Mouse (Mus musculus) heart, embryonic 16.5 days (tissue): ENCODE measurements around the gene Arf3. TPM values are rescaled to one million over a fixed set of nuclear protein-coding genes. Genes with fewer than 3 reads are reported as not detected.
"Not testable (repeated sequence)": the region's sequence is repeated elsewhere in the genome, so short reads cannot be mapped to it uniquely, and the experiment has no call there.

Experiments used
- ATAC-seq: fragments of 200-750 bp; cut with Nextera tagmentation; replicated peaks from 2 replicates; pipeline ENCODE4 v1.8.0; 2017; ENCODE audit warnings: moderate number of reproducible peaks; ENCODE audit not compliant: insufficient read depth, low FRiP score; ENCODE audit errors: extremely low read depth
- H3K27ac ChIP-seq: fragments of 300-500 bp; sonication (generic); 2 replicates; pipeline ENCODE4 v1.5.1; 2014; ENCODE audit warnings: mild to moderate bottlenecking, low read length, control low read depth, moderate library complexity
- H3K27me3 ChIP-seq: fragments of 300-500 bp; sonication (generic); 2 replicates; pipeline ENCODE4 v1.6.1; 2014; ENCODE audit warnings: low read length, mixed read lengths; ENCODE audit not compliant: control insufficient read depth, insufficient read depth
- H3K36me3 ChIP-seq: fragments of 300-500 bp; sonication (generic); 2 replicates; pipeline ENCODE4 v1.6.1; 2014; ENCODE audit not compliant: control insufficient read depth, insufficient read depth
- H3K4me1 ChIP-seq: fragments of 300-500 bp; sonication (generic); 2 replicates; pipeline ENCODE4 v1.6.1; 2014; ENCODE audit warnings: low read length, mixed read lengths; ENCODE audit not compliant: control insufficient read depth, insufficient read depth
- H3K4me2 ChIP-seq: fragments of 300-500 bp; sonication (generic); 2 replicates; pipeline ENCODE4 v1.6.1; 2014; ENCODE audit warnings: low read depth, mild to moderate bottlenecking, control low read depth, low read length
- H3K4me3 ChIP-seq: fragments of 300-500 bp; sonication (generic); 2 replicates; pipeline ENCODE4 v1.5.1; 2014; ENCODE audit warnings: mild to moderate bottlenecking, control low read depth, low read length
- H3K9ac ChIP-seq: fragments of 300-500 bp; sonication (generic); 2 replicates; pipeline ENCODE4 v1.6.1; 2014; ENCODE audit warnings: low read length, control low read depth
- H3K9me3 ChIP-seq: fragments of 300-500 bp; sonication (generic); replicated peaks from 2 replicates; pipeline ENCODE4 v1.6.1; 2016; ENCODE audit warnings: low read length; ENCODE audit not compliant: control insufficient read depth
- WGBS: fragments of 180-500 bp; shearing (Covaris S2); extraction: QIAGEN DNeasy Blood & Tissue Kit; methylation state at CpG from one replicate; pipeline ENCODE4 v1.1.7; 2014; 5-methylcytosine and 5-hydroxymethylcytosine counted together
- polyA plus RNA-seq: library from polyadenylated mRNA; unstranded; fragments of >200 nt; fragmentation: Nextera tagmentation; extraction: Ambion mirVana; gene quantifications from 2 replicates; pipeline ENCODE4 v1.2.1, GENCODE M21; 2015

Gene Arf3
- 35.8 and 36.4 TPM in 2 replicates for polyA plus RNA-seq

DNA sequence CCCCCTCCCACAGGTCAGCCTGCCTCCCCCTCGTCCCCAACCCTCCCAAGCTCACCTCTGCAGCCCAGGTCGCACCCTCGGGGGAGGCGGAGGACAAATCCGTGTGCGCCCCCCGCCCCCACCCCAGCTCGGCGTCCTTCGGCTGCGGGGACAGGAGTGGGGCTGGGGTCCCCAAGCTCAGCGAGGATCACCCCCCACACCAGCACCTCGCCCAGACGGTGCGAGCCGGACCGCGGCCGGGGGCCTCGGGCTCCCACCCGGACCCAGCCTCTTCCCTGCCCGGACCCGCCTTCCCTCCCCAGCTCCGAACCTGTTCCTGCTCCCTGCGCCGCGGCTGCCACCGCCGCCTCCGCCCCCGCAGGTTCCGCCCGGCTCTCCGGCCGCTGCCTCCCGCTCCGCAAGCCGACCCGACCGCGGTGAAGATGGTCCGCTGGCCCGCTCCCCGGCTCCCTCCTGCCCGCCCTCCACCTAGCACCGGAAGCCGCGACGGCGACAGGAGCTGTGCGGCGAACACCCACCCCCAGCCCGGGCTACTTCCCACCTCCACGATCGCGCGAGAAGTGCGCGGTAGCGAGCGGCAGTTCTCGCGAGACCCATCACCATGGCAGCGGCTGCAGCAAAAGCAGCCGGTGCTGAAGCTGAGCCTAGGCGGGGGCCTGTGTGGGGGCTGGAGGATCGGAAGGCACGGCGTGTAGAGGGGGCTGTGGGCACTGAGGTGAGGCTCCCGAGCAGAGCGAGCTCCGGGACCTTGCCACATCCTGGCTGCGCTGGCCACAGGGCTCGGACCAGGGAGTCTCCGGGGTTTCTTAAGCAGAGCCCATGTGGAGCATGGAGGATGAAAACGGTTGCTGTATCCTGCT is at the start of gene Arf3:
Gene Arf3, minus strand, starts transcription at position 545 of the 860 bp plus-strand sequence.
- peak within 1 kb of the TSS; percentile 86 for H3K9ac ChIP-seq
- peak within 1 kb of the TSS; percentile 84 for H3K4me2 ChIP-seq
- H3K4me3 ChIP-seq: peak within 1 kb of the TSS; percentile 99
- ATAC-seq: peak; percentile 94
- WGBS: under 1% methylated on average over 75 of the region's 76 CpGs
- H3K4me1 ChIP-seq: peaks cover 12% of the 10 kb centered on the region
- H3K9me3 ChIP-seq: no peaks in the 10 kb centered on the region
- H3K27ac ChIP-seq: peak within 1 kb of the TSS; percentile 85
- 0 out of 2 replicates have a peak, but pooled peaks cover 7% of the 10 kb centered on the region for H3K36me3 ChIP-seq
- peaks cover 9% of the 10 kb centered on the region for H3K27me3 ChIP-seq

DNA sequence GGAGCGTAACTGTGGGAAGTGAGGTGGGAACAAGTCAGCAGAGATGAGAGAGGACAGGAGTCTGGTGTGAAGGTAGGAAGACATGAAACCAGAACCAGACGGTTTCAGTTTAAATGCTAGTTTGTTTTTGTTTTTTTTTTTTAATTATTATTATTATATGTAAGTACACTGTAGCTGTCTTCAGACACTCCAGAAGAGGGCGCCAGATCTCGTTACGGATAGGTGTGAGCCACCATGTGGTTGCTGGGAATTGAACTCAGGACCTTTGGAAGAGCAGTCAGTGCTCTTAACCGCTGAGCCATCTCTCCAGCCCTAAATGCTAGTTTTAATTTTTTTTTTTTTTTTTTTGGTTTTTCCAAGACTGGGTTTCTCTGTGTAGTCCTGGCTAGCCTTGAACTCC is 47.2 kb upstream of the Arf3 start:
- 78% methylated on average over 6 of the region's 6 CpGs for WGBS
- peaks cover 40% of the 10 kb centered on the region for H3K27me3 ChIP-seq

DNA sequence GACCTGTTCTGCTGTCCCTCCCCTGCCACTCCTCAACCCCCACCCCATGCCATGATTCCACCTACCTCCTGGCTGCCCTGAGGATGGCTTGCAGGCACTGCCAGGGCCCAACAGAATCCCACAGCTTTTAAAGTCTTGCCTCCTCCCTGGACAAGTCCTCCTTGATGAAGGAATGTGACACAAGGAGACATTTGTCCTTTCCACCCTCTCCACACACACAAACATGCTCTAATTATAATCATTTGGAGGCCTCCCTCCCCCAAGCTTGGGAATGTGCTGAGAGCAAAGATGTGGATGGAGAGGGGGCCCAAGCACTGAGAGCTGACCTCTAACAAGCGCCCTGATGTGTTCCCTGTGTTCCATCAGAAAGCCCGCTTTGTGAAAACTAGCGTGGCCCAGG is 46.4 kb upstream of the Arf3 start, which contains the start of gene Ddn:
Gene Ddn, minus strand, starts transcription at position 101 of the 400 bp plus-strand sequence.
- no peaks in the 10 kb centered on the region for H3K9me3 ChIP-seq
- WGBS: 31% methylated on average over 3 of the region's 3 CpGs
- H3K4me3 ChIP-seq: peak within 1 kb of the TSS; percentile 46
- H3K36me3 ChIP-seq: peaks cover 19% of the 10 kb centered on the region
- peak within 1 kb of the TSS; percentile 68 for H3K4me2 ChIP-seq
- H3K4me1 ChIP-seq: peaks cover 36% of the 10 kb centered on the region
- H3K27me3 ChIP-seq: peaks cover 48% of the 10 kb centered on the region
- no peak within 1 kb of the TSS for H3K27ac ChIP-seq
- ATAC-seq: no peak
- H3K9ac ChIP-seq: no peak within 1 kb of the TSS

More for the DNA sequence above, 47.2 kb upstream of the Arf3 start:
- not testable (repeated sequence) for H3K9ac ChIP-seq, H3K4me2 ChIP-seq, H3K4me3 ChIP-seq, ATAC-seq, H3K9me3 ChIP-seq, H3K27ac ChIP-seq
- Histone ChIP-seq H3K36me3 (peaks cover 24% of the 10 kb centered on the region), H3K4me1 (peaks cover 36% of the 10 kb centered on the region)

DNA sequence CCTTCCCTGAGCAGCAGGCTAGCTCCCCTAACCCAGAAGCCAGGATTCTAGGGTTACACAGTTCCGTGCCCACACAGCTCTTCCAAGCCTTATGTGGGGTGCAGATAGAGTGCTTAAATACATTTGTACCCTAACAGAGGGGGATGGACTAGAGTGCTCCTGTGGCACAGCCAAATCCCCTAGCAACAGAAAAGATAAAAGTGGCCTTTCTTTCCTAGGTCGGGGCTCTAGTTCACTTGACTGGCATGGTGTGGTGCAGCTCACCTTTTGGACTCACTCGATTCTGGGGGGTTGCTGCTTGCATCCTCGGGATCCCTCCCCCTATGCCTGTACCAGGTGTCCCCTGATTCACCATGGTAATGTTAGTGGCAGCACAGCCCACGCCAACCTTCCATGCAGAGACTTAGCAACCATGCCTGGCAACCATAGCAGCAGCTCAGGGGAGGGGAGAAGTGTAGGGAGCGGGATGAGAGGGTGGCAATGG is 45.7 kb upstream of the Arf3 start:
- no peak overlapping the region for H3K9ac ChIP-seq

DNA sequence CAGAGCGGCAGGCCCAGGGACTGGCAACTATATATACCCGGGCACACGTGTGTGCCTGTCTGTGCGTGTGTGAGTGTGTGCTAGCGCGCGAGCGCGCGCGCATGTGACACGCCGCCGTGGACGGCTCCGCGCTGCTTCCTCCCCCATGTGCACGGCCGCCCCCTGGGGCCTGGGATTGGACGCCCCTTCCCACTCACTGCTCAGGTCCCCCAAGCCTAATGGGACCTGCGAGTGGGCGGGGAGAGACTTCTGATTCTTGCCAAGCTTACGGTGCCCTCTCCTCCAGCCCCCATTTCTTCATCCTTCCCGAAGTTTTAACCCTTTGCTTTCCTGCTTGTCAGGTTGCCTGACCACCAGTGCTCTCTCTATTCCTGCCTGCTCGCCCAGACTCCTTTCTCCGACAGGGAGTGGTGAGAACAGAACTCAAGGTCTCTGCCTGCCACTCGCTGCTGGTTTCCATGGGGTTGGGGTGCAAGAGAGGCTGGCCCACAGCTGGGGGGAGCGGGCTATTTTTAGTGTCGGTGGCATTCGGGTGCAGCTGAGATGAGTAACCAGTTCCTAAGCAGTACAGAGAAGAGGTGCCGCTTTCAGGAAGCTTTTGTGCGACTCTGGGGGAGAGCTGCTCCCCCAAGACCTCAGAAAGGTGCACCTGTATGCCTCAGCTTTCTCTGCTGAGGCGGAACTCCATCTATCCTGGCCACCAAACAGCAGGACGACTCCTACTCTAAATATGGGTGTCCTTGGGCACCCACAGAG is 45.1 kb upstream of the Arf3 start:
- peak overlapping the region; percentile 35 for H3K9ac ChIP-seq
- peaks cover 8% of the 10 kb centered on the region for H3K36me3 ChIP-seq
- H3K4me3 ChIP-seq: peak overlapping the region; percentile 46
- no peaks in the 10 kb centered on the region for H3K9me3 ChIP-seq
- WGBS: under 1% methylated on average over 30 of the region's 34 CpGs
- peak; percentile 24; the same call in 1 of the 2 replicates for ATAC-seq
- no peak overlapping the region for H3K27ac ChIP-seq
- peak overlapping the region; percentile 68 for H3K4me2 ChIP-seq
- H3K27me3 ChIP-seq: peaks cover 60% of the 10 kb centered on the region
- peaks cover 44% of the 10 kb centered on the region for H3K4me1 ChIP-seq

More for the DNA sequence above, 45.7 kb upstream of the Arf3 start:
- H3K27me3 ChIP-seq: peaks cover 54% of the 10 kb centered on the region
- peaks cover 39% of the 10 kb centered on the region for H3K4me1 ChIP-seq
- H3K9me3 ChIP-seq: no peaks in the 10 kb centered on the region
- H3K27ac ChIP-seq: no peak overlapping the region
- H3K4me2 ChIP-seq: peak overlapping the region; percentile 68
- peak overlapping the region; percentile 46 for H3K4me3 ChIP-seq
- ATAC-seq: no peak
- peaks cover 13% of the 10 kb centered on the region for H3K36me3 ChIP-seq
- 12% methylated on average over 6 of the region's 6 CpGs for WGBS

DNA sequence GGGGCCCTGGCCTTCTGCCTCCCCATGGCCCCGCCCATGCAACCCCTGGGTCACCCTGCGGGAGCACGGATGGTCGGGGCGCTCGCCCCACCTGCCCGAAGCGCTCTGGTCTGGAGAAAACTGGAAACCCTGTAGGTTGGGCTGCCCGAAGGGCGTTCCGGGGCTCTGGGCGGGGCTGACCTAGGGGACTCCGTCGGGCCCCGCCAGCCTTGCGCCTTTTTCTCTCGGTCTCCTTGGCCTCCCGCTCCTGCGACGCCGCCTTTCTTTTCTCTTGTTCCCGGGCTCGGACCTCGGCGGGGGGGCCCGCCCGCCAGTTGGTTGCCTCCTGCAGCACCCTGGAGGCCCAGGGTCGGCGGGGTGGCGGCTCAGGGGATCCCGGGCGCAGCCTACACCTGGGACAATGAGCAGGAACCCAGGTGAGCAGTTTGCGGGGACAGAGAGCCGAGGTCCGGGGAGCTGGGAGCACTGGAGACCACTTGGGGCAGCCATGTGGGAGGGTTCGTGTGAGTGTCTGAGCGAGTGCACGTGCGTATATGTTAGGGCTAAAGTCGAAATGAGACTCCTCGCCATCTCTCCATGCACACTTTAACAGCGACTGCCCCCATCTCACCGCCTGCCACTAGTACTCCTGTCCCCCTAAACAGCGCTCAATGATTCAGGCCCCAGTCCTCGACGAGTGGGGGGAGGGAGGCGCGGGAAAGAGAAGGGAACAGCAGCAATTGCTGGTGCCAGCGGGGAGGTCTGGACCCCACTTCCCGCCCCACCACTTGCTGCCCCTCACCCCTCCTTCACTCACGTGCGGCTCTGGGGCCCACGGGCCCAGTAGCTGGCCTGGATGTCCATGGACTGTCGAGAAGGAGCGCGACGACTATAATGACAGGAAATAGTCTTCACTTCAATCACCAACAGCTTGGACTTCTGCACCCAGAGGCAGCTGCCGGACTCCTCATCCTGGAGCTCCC is 44.1 kb upstream of the Arf3 start:
- WGBS: 1% methylated on average over 56 of the region's 58 CpGs
- H3K27me3 ChIP-seq: peaks cover 70% of the 10 kb centered on the region
- peak overlapping the region; percentile 68 for H3K4me2 ChIP-seq
- peak overlapping the region; percentile 46 for H3K4me3 ChIP-seq
- 0 out of 2 replicates have a peak, but pooled peaks cover 3% of the 10 kb centered on the region for H3K36me3 ChIP-seq
- peaks cover 45% of the 10 kb centered on the region for H3K4me1 ChIP-seq
- no peak for ATAC-seq
- peak overlapping the region; percentile 55 for H3K9ac ChIP-seq
- H3K27ac ChIP-seq: no peak overlapping the region
- H3K9me3 ChIP-seq: no peaks in the 10 kb centered on the region

DNA sequence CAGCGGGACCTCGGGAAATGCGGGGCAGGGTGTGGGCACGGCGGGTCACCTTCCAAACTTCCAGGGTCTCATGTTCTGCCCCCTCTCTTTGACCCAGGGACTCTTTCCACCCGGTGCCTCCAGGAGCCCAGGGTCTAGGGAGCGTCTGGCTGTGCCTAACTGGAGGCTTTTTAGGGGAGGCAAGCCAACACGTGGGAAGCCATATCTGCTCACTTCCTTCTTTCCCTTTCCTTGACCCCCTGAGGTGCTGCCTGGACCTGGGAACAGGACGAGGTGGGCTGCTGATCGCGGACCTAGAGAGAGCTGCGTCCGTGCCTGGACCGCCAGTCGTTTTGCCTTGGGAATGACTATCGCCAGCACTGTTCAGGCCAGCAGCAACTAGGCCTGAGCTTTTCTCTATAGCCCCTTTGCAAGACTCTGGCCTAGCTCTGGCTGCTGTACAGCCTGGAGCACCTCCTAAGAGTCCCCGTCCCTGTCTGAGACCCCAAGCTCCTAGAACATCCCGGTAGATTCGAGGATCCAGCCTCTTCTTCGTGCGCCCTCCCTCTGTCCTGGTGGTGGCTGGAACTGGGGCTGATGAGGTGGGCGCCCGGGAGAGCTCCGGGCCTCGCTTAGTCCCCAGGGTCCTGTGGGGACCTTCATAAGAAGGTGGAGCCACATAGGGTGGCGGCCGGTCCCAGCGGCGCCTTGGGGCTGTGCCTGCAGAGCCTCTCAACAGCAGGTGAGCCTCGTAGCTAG is 43.2 kb upstream of the Arf3 start:
- peaks cover 45% of the 10 kb centered on the region for H3K4me1 ChIP-seq
- no peaks in the 10 kb centered on the region for H3K9me3 ChIP-seq
- H3K4me3 ChIP-seq: peak overlapping the region; percentile 60
- ATAC-seq: no peak
- H3K4me2 ChIP-seq: peak overlapping the region; percentile 87
- H3K27ac ChIP-seq: no peak overlapping the region
- WGBS: 18% methylated on average over 30 of the region's 30 CpGs
- peaks cover 78% of the 10 kb centered on the region for H3K27me3 ChIP-seq
- H3K9ac ChIP-seq: no peak overlapping the region; the same call in 1 of the 2 replicates
- 0 out of 2 replicates have a peak, but pooled peaks cover under 1% of the 10 kb centered on the region for H3K36me3 ChIP-seq
